Mouse (Mus musculus) liver, adult 2 months (tissue): ENCODE measurements around the gene Slc51a.
"Not testable (repeated sequence)": the region's sequence is repeated elsewhere in the genome, so short reads cannot be mapped to it uniquely, and the experiment has no call there.

ENCODE experiments used
- CTCF ChIP-seq: fragments of 200-500 bp; IDR thresholded peaks from 2 replicates; pipeline ENCODE4 v1.5.1; 2011; ENCODE audit warnings: low read depth, low read length, control low read depth
- POLR2A ChIP-seq: fragments of 200-500 bp; IDR thresholded peaks from 2 replicates; pipeline ENCODE4 v1.6.1; 2011; ENCODE audit warnings: low read length, control low read depth; ENCODE audit not compliant: insufficient read depth; ENCODE audit errors: extremely low read depth

DNA sequence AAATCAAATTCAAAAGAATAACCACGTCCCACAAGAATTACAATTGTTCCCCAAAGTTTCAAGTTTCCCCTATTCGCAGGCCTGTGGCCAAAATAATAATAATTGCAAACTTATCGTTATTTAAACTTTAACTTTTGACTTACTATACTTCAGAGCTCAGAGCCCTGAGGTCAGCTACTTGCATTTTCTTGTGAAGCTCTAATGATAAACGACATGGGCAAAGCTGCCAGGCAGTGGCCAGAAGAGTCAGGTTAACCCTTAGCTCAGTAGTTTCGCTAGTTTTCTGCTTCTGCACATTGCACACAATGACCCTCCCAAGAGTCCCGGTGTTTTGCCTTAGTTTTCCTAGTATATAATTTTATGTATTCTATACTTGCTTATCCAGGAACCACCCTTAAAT, 6.7 kb upstream of the Slc51a start:
- TF ChIP-seq CTCF, POLR2A: not testable (repeated sequence)
